Mouse (Mus musculus) stomach, embryonic 14.5 days (tissue): ENCODE data around the gene Dgkh. TPM values are rescaled to one million over a fixed set of nuclear protein-coding genes. Genes with fewer than 3 reads are reported as not detected.
"Not testable (repeated sequence)": the region's sequence is repeated elsewhere in the genome, so short reads cannot be mapped to it uniquely, and the experiment has no call there.

ENCODE experiments used
- ATAC-seq: fragments of 200-750 bp; cut with Nextera tagmentation; 2 replicates; pipeline ENCODE4 v1.8.0; 2017; ENCODE audit warnings: low read depth, moderate TSS enrichment; ENCODE audit not compliant: insufficient number of reproducible peaks, insufficient read depth, low FRiP score
- H3K27ac ChIP-seq: fragments of 300-500 bp; sonication (generic); 2 replicates; pipeline ENCODE4 v1.5.1; 2014; ENCODE audit warnings: mild to moderate bottlenecking, low read length, moderate library complexity, mixed read lengths
- H3K27me3 ChIP-seq: fragments of 300-500 bp; sonication (generic); 2 replicates; pipeline ENCODE4 v1.6.1; 2014; ENCODE audit warnings: low read length, control low read depth, mixed read lengths; ENCODE audit not compliant: control insufficient read depth, insufficient read depth
- H3K36me3 ChIP-seq: fragments of 300-500 bp; sonication (generic); 2 replicates; pipeline ENCODE4 v1.6.1; 2014; ENCODE audit warnings: mild to moderate bottlenecking, control low read depth, low read length, moderate library complexity, mixed read lengths; ENCODE audit not compliant: control insufficient read depth, insufficient read depth
- H3K4me1 ChIP-seq: fragments of 300-500 bp; sonication (generic); 2 replicates; pipeline ENCODE4 v1.6.1; 2014; ENCODE audit warnings: low read length, control low read depth, mixed read lengths; ENCODE audit not compliant: control insufficient read depth, insufficient read depth
- H3K4me2 ChIP-seq: fragments of 300-500 bp; sonication (generic); replicated peaks from 2 replicates; pipeline ENCODE4 v1.6.1; 2014; ENCODE audit warnings: low read depth, low read length, control low read depth
- H3K4me3 ChIP-seq: fragments of 300-500 bp; sonication (generic); 2 replicates; pipeline ENCODE4 v1.5.1; 2014; ENCODE audit warnings: low read depth, low read length, control low read depth
- H3K9ac ChIP-seq: fragments of 300-500 bp; sonication (generic); replicated peaks from 2 replicates; pipeline ENCODE4 v1.6.1; 2014; ENCODE audit warnings: low read depth, mild to moderate bottlenecking, control low read depth, low read length, moderate library complexity, mixed read lengths
- H3K9me3 ChIP-seq: fragments of 300-500 bp; sonication (generic); 2 replicates; pipeline ENCODE4 v1.6.1; 2016; ENCODE audit warnings: low read depth, low read length, control low read depth; ENCODE audit not compliant: control insufficient read depth
- WGBS: fragments of 180-500 bp; shearing (Covaris S2); extraction: QIAGEN DNeasy Blood & Tissue Kit; methylation state at CpG from one replicate; pipeline ENCODE4 v1.1.7; 2014; 5-methylcytosine and 5-hydroxymethylcytosine counted together
- polyA plus RNA-seq: library from polyadenylated mRNA; unstranded; fragments of >200 nt; fragmentation: Nextera tagmentation; extraction: Ambion mirVana; gene quantifications from 2 replicates; pipeline ENCODE4 v1.2.1, GENCODE M21; 2014

The Dgkh gene
- polyA plus RNA-seq, 1 experiment from 2014 or later = 2.7 TPM

- no peak overlapping the region for H3K27ac ChIP-seq
- ATAC-seq = no peak
- no peak overlapping the region for H3K9ac ChIP-seq
- 63% methylated on average over 1 of the region's 1 CpGs for WGBS
- no peaks in the 10 kb centered on the region for H3K27me3 ChIP-seq
- H3K36me3 ChIP-seq = no peaks in the 10 kb centered on the region
- H3K4me3 ChIP-seq = no peak overlapping the region
- H3K4me1 ChIP-seq = no peaks in the 10 kb centered on the region
- H3K9me3 ChIP-seq = no peaks in the 10 kb centered on the region
- H3K4me2 ChIP-seq = no peak overlapping the region
These were observed 22.7 kb upstream of the Dgkh start for GRCm38 (mm10) chr14:78755316-78755715.

GRCm38 (mm10) chr14:78748692-78749091 is 16.1 kb upstream of the Dgkh start:
- no peak overlapping the region for H3K27ac ChIP-seq
- H3K27me3 ChIP-seq = no peaks in the 10 kb centered on the region
- no peaks in the 10 kb centered on the region for H3K9me3 ChIP-seq
- 91% methylated on average over 2 of the region's 2 CpGs for WGBS
- H3K4me2 ChIP-seq = no peak overlapping the region
- H3K36me3 ChIP-seq = no peaks in the 10 kb centered on the region
- H3K9ac ChIP-seq = no peak overlapping the region
- H3K4me3 ChIP-seq = no peak overlapping the region
- ATAC-seq = no peak
- no peaks in the 10 kb centered on the region for H3K4me1 ChIP-seq

GRCm38 (mm10) chr14:78747969-78748651 is 15.5 kb upstream of the Dgkh start:
- Histone ChIP-seq H3K36me3 (no peaks in the 10 kb centered on the region), H3K4me1 (no peaks in the 10 kb centered on the region), H3K27ac (no peak overlapping the region), H3K4me3 (no peak overlapping the region), H3K9ac (no peak overlapping the region), H3K4me2 (no peak overlapping the region), H3K9me3 (no peaks in the 10 kb centered on the region), H3K27me3 (no peaks in the 10 kb centered on the region)
- 51% methylated on average over 14 of the region's 14 CpGs for WGBS
- no peak for ATAC-seq

GRCm38 (mm10) chr14:78747454-78747853 is 14.9 kb upstream of the Dgkh start:
- H3K9ac ChIP-seq = no peak overlapping the region
- ATAC-seq = no peak
- no peaks in the 10 kb centered on the region for H3K27me3 ChIP-seq
- no peaks in the 10 kb centered on the region for H3K9me3 ChIP-seq
- H3K4me1 ChIP-seq = no peaks in the 10 kb centered on the region
- 78% methylated on average over 3 of the region's 3 CpGs for WGBS
- no peak overlapping the region for H3K27ac ChIP-seq
- no peaks in the 10 kb centered on the region for H3K36me3 ChIP-seq
- H3K4me3 ChIP-seq = no peak overlapping the region
- H3K4me2 ChIP-seq = no peak overlapping the region

GRCm38 (mm10) chr14:78734605-78735004 is 2.0 kb upstream of the Dgkh start:
- 58% methylated on average over 5 of the region's 5 CpGs for WGBS
- H3K4me2 ChIP-seq = no peak overlapping the region
- H3K4me1 ChIP-seq = peaks cover 12% of the 10 kb centered on the region; the same call in 1 of the 2 replicates
- ATAC-seq = no peak
- H3K9me3 ChIP-seq = no peaks in the 10 kb centered on the region
- H3K36me3 ChIP-seq = no peaks in the 10 kb centered on the region
- H3K27me3 ChIP-seq = 0 out of 2 replicates have a peak, but pooled peaks cover 2% of the 10 kb centered on the region
- H3K9ac ChIP-seq = no peak overlapping the region
- H3K27ac ChIP-seq = no peak overlapping the region
- H3K4me3 ChIP-seq = no peak overlapping the region

- 39% methylated on average over 5 of the region's 5 CpGs for WGBS
- not testable (repeated sequence) for H3K27me3 ChIP-seq, ATAC-seq, H3K4me3 ChIP-seq, H3K4me2 ChIP-seq, H3K9ac ChIP-seq, H3K27ac ChIP-seq, H3K36me3 ChIP-seq, H3K9me3 ChIP-seq
- H3K4me1 ChIP-seq = peaks cover 12% of the 10 kb centered on the region; the same call in 1 of the 2 replicates
These were observed 1.6 kb upstream of the Dgkh start for GRCm38 (mm10) chr14:78734203-78734602.

GRCm38 (mm10) chr14:78733366-78734076 is 945 bp upstream of the Dgkh start:
- ATAC-seq = no peak
- Histone ChIP-seq H3K4me3 (peak overlapping the region; percentile 78), H3K36me3 (no peaks in the 10 kb centered on the region), H3K4me2 (peak overlapping the region; percentile 98), H3K9me3 (no peaks in the 10 kb centered on the region), H3K9ac (0 out of 2 replicates have a peak overlapping the region, but pooled peaks have one; percentile 65), H3K27me3 (0 out of 2 replicates have a peak, but pooled peaks cover 2% of the 10 kb centered on the region), H3K27ac (no peak overlapping the region; the same call in 1 of the 2 replicates), H3K4me1 (peaks cover 12% of the 10 kb centered on the region; the same call in 1 of the 2 replicates)
- 25% methylated on average over 12 of the region's 12 CpGs for WGBS

- ATAC-seq = peak; percentile 43; the same call in 1 of the 2 replicates
- H3K4me3 ChIP-seq = peak overlapping the region; percentile 78
- H3K4me2 ChIP-seq = peak overlapping the region; percentile 98
- 0 out of 2 replicates have a peak, but pooled peaks cover 2% of the 10 kb centered on the region for H3K27me3 ChIP-seq
- under 1% methylated on average over 71 of the region's 90 CpGs for WGBS
- no peaks in the 10 kb centered on the region for H3K36me3 ChIP-seq
- peak overlapping the region; percentile 80 for H3K27ac ChIP-seq
- H3K4me1 ChIP-seq = peaks cover 12% of the 10 kb centered on the region; the same call in 1 of the 2 replicates
- peak overlapping the region; percentile 65 for H3K9ac ChIP-seq
- no peaks in the 10 kb centered on the region for H3K9me3 ChIP-seq
These were observed 542 bp downstream of the Dgkh start for GRCm38 (mm10) chr14:78731852-78732616.
